Mouse (Mus musculus) ovary, postnatal 10 days (tissue): ENCODE measurements around the gene Scaf1.
A peak's percentile ranks its signal among the peaks of the same experiment; 100 is the strongest.

ENCODE experiments used
- DNase-seq: peaks from one replicate; pipeline ENCODE4 v3.0.0; 2022; ENCODE audit warnings: low spot score

Scaf1 gene

GRCm38 (mm10) chr7:45015957-45016612 lies at the start of gene Scaf1:
Scaf1 (minus strand) TSS chr7:45016363.
- DNase-seq, result peak; percentile 87

DNA sequence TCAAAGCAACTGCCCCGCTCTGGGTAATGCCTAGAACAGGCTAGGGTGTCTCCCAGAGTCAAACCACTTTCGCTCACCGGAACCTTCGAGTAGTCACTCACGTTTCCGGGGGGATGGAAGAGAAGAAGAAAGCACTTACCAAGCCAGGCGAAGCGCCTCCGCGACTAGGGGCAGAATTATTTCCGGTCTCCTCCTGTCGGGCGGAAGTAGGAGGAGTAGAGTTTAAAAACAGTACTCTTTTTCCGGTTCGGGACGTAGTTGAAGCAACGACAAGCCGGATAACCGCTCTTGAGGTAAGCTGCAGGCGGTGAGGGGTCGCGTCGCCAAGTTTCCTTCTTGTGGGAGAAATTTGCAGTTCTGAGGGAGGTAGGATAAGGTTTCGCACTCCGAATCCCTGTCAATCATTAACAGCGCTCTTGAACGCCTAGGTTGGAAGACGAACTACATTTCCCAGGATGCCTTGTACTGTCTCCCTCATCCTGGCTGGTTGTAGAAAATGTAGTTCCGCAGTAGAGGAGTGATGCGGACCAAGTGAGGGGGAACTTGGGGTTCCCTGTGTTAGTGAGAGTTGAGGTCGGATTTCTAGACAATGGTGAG lies 46.2 kb upstream of the Scaf1 start, which contains the start of the genes Nosip and Prrg2:
Gene Nosip (plus strand): TSS at position 191 of the 597 bp plus-strand sequence.
Gene Prrg2 (minus strand): TSS at position 439 of the 597 bp plus-strand sequence.
- peak; percentile 89 for DNase-seq

DNA sequence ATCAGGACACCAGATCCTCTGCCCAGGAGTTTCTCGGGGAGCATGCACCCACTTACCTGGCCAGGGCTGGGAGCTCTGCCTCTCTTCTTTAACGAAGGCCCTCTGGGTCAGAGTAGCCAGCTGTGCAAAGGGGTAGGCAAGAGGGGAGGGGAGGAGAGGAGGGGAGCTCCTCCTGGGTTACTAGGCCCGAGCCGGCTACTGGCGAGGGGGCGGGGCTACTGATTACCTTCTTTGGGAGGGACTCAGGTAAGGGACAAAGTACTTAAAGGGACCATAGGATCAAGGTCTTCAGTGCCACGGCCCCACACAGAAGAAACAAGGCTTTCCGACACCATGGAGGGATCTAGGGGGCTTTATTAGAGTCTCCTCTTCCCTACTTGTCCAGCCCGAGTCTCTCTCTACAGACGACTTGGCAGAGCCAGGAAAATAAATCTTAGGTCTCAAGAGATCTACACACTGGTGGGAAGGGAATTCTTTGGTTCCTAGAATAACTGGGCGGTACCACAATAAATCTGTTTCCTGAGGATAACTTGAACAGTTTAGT lies 45.4 kb upstream of the Scaf1 start:
- DNase-seq, result no peak

GRCm38 (mm10) chr7:45060632-45061122 lies 44.5 kb upstream of the Scaf1 start:
- DNase-seq, result no peak

- DNase-seq, result no peak
These were observed 42.7 kb upstream of the Scaf1 start for GRCm38 (mm10) chr7:45058607-45059571.

DNA sequence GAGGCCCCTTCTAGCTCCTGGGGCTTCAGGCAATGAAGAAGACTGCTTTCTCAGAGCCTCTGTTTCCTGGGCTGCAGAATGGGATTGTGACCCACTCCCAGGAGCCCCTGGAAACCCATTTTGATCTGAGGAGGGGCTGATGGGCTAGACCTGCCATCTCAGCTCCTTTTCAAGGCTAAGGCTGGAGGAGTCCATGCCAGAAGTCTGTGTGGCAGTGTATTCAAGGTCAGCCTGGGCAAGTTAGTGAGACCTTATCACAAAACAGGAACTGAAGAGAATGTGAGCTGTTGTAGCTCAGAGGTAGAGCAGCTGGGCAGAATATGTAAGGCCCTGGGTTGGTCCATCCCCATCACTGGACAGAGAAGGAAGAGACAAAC lies 40.8 kb upstream of the Scaf1 start:
- DNase-seq, result no peak

DNA sequence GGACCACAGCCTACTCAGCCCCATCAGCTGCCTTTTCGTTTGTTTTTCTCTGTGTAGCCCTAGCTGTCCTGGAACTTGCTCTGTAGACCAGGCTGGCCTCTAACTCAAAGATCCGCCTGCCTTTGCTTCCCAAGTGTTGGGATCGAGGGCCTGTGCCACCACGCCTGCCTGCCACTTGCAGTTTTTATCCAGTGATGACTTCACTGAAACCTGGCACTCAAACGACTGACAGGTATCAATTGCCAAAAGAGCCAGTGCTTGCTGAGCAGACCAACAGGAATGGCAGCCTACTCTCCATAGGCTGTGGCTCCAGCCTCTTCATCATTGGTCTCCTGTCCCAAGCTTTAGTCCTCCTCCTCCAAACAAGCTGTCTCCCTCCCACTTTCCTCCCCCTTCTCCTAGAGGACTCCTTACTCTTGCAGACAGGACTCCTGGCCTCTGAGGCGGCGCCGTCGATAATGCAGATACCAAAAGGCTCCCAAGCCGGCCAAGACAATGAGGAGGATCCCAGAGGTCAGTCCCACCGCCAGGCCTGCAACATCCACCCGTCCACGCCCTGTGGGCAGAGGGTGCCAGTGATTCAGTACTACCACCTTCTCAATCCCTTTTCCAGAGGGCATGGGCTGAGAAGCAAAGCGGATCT lies 40.3 kb upstream of the Scaf1 start:
- DNase-seq, result no peak

GRCm38 (mm10) chr7:45053931-45054510 lies 37.9 kb upstream of the Scaf1 start:
- peak; percentile 69 for DNase-seq

DNA sequence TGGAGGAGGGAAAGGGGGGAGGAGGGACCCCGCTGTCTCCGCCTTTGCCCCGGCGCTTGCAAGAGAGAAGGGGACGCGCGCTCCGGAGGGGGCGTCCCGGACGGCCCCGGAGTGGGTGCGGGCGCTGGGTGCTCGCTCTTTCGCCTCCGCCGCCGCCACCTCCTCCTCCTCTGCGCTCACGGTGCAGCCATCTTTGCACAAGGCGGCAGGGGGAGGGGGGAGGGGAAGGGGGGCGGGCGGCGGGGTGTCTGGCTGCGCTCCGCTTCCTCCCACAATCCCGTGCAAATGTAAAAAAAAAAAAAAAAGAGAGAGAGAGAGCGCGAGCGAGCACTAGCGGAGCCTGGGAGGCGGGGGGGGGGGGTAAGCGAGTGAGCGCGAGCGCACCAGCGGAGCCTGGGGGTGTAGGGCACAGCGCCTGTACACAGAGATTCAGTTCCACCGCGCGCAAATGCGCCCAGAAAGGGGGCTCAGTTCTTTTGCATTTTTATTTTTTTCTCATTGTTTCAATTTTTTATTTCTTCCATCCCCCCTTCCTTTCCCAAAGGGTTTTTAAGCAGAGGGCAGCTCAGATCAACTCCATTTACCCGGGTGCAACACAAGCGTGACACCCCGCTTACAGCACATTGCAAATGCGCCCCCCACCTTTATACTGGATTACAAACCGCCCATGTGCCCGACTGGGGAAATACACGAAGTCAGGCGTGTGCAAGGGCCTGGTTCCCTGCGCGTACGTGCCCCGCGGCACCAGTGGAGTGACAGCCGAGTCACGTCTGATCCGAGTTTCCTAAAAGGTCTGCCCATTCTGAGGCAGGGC lies 37.2 kb upstream of the Scaf1 start:
- peak; percentile 68 for DNase-seq

DNA sequence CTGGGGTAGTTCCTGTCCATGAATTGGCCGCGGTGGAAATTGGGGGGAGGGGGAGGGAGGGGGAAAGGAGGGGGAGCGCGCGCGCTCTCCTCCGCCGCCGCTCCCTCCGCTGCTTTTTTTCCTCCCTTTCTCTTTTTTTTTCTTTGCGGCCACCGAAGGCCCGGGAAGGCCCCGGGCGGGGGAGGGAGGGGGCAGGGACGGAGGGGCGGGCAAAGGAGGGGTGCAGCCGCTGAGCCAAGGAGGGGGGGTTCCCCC lies 36.6 kb upstream of the Scaf1 start, which contains the start of gene Prr12:
Gene Prr12 (minus strand): TSS at position 20 of the 255 bp plus-strand sequence.
- DNase-seq, result no peak

GRCm38 (mm10) chr7:45052181-45052861 lies 36.2 kb upstream of the Scaf1 start:
- DNase-seq, result peak; percentile 29

GRCm38 (mm10) chr7:45051601-45051974 lies 35.4 kb upstream of the Scaf1 start:
- DNase-seq, result no peak

GRCm38 (mm10) chr7:45050945-45051600 lies 34.9 kb upstream of the Scaf1 start:
- DNase-seq, result no peak

DNA sequence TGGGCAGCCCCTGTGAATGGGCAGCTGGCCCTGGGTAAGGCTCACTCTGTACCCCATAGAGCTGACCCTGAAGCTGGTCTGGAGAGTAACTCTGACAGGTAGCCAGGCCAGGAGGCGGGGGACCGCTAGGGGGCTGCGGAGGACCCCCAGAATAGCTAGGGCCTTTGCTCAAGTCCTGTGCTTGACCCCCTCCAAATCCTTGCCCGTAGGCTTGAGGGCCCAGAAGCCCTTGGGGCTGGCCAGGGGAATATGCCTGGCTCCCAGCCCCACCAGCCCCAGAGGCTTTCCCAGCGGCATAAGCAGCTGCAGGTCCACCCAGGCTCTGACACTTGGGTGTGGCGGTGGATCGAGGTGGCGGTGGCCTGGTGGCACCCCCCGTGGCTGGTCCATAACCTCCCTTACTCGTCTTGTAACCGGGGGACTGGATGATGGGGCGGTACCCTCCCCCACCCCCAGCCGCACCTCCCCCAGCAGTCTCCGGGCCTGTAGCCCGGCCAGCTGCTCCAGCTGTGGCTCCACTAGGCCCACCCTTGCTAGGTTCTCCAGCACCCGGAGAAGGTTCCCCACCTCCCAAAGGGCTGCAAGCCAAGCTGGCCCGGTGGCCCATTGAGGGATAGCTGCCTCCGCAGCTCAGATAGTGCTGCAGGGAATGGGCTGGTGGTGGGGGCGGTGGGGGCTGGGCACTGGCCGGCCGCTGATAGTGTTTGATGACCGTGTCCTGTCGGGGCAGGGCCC lies 32.9 kb upstream of the Scaf1 start:
- DNase-seq, result no peak

DNA sequence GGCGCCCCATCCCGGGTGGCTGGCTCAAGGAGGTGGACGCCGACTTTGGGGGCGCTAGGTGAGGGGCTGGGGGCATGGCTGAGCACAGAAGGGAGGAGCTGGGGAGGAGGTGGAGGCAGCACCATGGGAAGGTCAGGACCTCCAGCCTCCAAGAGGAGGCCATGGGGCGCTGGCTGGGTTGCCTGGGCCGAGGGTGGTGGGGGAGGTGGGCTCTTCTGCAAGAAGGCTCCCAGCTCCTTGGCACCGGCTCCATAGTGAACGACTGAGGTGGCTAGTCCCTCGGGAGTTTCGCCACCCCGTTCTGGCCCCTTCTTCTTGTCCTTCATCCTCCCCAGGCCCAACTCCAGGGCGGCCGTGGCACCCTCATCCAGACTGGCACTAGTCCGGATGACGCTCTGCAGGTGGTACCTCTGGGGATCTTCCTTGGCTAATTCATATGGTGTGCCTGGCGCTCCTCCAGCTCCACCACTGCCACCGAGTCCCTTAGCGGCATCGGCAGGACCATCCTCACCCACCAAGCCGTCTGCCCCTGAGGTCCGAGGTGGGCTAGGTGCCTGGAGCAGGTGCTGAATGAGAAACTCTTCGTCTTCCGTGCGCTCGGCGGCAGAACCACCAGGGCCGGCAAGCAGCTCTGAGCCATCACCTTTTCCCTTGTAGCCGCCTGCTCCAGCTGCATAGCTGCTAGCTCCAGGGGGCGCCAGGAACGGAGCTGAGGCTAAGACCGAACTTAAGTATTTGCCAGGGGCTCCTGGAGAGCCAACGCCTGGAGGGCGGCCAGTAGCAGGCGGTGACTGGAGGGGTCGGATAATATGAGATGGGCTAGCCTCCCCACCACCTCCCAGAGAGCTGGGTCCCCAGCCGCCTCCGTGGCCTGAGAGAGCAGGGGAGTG lies 32.1 kb upstream of the Scaf1 start:
- DNase-seq, result no peak

DNA sequence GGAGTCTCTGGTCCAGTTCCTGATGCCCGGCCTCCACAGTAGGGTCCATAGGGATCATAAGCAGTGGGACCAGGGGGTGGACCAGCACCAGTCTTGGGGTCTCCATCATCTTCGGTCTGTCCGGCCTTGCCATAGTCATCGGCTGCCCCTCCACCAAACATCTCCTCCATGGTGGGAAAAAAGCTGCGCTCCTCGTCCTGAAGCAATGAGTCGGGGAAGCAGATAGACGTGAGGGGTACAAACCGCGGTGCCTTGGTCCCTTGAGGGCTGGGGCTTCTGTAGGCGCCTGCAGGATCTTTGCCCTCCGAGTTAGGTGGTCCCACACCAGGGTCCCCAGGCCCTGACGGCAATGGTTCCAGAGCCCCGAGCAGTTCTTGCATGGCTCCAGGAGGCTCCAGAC lies 31.3 kb upstream of the Scaf1 start:
- DNase-seq, result no peak

- DNase-seq, result no peak
These were observed 30.7 kb upstream of the Scaf1 start for GRCm38 (mm10) chr7:45046853-45047350.

- no peak for DNase-seq
These were observed 29.6 kb upstream of the Scaf1 start for GRCm38 (mm10) chr7:45045741-45046140.
